Mouse (Mus musculus) small intestine, adult 2 months (tissue): ENCODE measurements around the gene Itgav. TPM values are rescaled to one million over a fixed set of nuclear protein-coding genes. Genes with fewer than 3 reads are reported as not detected.
A peak's percentile ranks its signal among the peaks of the same experiment; 100 is the strongest.

Source experiments
- H3K27ac ChIP-seq: fragments of 200-500 bp; 2 replicates; pipeline ENCODE4 v1.5.1; 2012; ENCODE audit warnings: low read depth, low read length, control low read depth, inconsistent platforms; ENCODE audit not compliant: insufficient read depth
- H3K27me3 ChIP-seq: fragments of 200-500 bp; 2 replicates; pipeline ENCODE4 v1.6.1; 2012; ENCODE audit warnings: mild to moderate bottlenecking, moderate library complexity, low read length, inconsistent platforms; ENCODE audit not compliant: control insufficient read depth, insufficient read depth
- H3K36me3 ChIP-seq: fragments of 200-500 bp; 2 replicates; pipeline ENCODE4 v1.6.1; 2012; ENCODE audit warnings: mild to moderate bottlenecking, low read length, control low read depth, inconsistent platforms; ENCODE audit not compliant: control insufficient read depth, insufficient read depth
- H3K4me1 ChIP-seq: fragments of 200-500 bp; 2 replicates; pipeline ENCODE4 v1.6.1; 2012; ENCODE audit warnings: low read length, inconsistent platforms, mixed read lengths; ENCODE audit not compliant: control insufficient read depth, insufficient read depth, insufficient read length
- H3K4me3 ChIP-seq: fragments of 200-500 bp; 2 replicates; pipeline ENCODE4 v1.5.1; 2012; ENCODE audit warnings: low read depth, mild to moderate bottlenecking, control low read depth, inconsistent platforms, low read length, moderate library complexity
- CTCF ChIP-seq: fragments of 200-500 bp; IDR thresholded peaks from 2 replicates; pipeline ENCODE4 v1.5.1; 2012; ENCODE audit warnings: low read depth, mild to moderate bottlenecking, control low read depth, inconsistent platforms, low read length, moderate library complexity, mixed read lengths; ENCODE audit not compliant: insufficient replicate concordance, insufficient read length; ENCODE audit errors: extremely low read depth
- POLR2A ChIP-seq: fragments of 200-500 bp; IDR thresholded peaks from 2 replicates; pipeline ENCODE4 v1.6.1; 2012; ENCODE audit warnings: low read depth, mild to moderate bottlenecking, control low read depth, inconsistent platforms, low read length, moderate library complexity
- WGBS: fragments of 180-500 bp; shearing (Covaris S2); methylation state at CpG from one replicate; pipeline ENCODE4 v1.1.7; 2018; 5-methylcytosine and 5-hydroxymethylcytosine counted together
- polyA plus RNA-seq: library from polyadenylated mRNA; depleted of rRNA; stranded (reverse); fragments of >200 nt; gene quantifications from 2 replicates; pipeline ENCODE4 v1.2.3, GENCODE M21; 2012; rRNA removed

The Itgav gene
- 36.1 and 43.9 TPM in 2 replicates for polyA plus RNA-seq

DNA sequence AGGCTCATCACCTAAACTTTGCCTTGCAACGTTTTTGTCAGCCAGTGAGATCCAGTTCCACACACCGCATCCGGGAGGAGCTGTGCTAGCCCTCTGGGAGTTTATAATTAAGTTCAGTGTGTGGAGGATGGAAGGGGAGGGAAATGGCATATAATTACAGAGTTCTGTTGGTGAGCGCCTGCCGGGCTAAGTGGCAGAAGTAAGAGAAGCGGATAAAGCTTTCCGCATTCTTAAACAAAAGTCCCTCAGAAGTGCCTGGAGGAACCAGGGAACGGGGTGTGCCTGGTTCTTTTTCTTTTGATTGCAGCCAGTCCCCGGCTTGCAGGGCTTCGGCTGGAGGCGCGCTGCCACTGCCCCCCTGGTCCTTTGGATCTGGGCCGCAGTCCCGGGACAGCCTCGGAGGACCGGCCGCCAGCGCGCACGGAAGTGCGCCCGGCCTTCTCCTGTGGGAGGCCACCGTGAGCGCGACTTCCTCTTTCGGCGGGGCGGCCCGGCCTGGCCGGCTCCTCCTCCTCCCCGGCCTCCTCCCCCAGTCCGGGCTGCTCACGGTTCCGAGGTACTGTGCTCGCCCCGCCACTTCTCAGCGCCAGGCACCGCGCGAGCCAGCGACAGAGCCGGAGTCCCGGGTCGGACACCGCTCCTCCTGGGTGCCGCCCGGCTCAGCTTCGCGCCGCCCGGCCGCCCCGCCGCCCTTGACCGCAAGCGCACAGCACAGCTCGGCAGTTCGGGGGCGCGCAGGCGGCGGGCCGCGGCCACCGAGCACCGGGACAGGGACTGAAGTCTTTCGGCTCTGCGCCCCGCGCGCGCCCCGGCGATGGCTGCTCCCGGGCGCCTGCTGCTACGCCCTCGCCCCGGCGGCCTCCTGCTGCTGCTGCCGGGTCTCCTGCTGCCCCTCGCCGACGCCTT lies at the start of gene Itgav:
Itgav (plus strand) TSS at position 477 of the 906 bp plus-strand sequence.
- peak within 1 kb of the TSS; percentile 90 for H3K27ac ChIP-seq
- peak within 1 kb of the TSS; percentile 96 for H3K4me3 ChIP-seq
- peaks cover 3% of the 10 kb centered on the region; the same call in 1 of the 2 replicates for H3K4me1 ChIP-seq
- TF ChIP-seq POLR2A (peak; percentile 85), CTCF (peak; percentile 10; the same call in 1 of the 2 replicates)
- no peaks in the 10 kb centered on the region for H3K36me3 ChIP-seq
- WGBS = 1% methylated on average over 82 of the region's 84 CpGs
- H3K27me3 ChIP-seq = no peaks in the 10 kb centered on the region

DNA sequence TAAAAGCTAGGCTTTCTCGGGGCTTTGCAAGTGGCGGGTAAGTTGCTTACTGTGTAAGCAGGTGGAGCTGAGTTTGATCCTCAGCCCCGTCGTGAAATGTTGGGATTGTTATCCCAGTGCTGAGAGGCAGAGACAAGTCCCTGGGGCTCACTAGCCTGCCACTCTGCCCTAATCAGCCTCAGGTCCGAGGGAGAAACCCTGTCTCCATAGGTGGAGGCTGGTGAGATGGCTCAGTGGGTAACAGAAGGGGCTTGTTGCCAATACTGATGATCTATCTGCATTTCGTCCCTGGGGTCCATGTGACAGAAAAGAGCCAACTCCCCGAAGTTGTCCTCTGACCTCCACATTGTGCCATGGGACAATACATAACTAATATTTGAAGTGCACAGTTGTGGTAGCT lies 49.8 kb upstream of the Itgav start:
- H3K4me3 ChIP-seq = no peak overlapping the region
- no peaks in the 10 kb centered on the region for H3K27me3 ChIP-seq
- H3K27ac ChIP-seq = no peak overlapping the region
- TF ChIP-seq CTCF (no peak), POLR2A (no peak)
- peaks cover 11% of the 10 kb centered on the region for H3K36me3 ChIP-seq
- no peaks in the 10 kb centered on the region for H3K4me1 ChIP-seq
- WGBS = 83% methylated on average over 7 of the region's 7 CpGs

DNA sequence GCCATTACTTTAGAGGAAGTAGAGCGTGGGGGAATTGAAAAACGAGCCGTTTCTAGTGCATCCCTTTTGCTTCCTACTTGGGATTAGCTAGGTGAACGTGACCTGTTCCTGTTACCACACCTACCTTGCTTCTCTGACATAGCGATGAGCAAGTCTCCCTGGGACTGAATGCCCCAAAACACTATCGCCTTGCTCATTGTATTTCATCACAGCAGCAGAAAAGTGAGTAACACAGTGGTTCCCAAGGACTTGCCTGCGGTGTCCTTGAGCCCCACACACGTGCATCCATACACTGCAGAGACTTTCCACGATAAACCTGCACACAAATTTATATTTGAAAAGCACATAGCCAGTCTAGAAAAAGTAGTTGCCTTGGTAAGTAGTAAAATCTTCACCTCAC lies 49.3 kb upstream of the Itgav start:
- WGBS = 88% methylated on average over 9 of the region's 9 CpGs
- TF ChIP-seq POLR2A (no peak), CTCF (no peak)

DNA sequence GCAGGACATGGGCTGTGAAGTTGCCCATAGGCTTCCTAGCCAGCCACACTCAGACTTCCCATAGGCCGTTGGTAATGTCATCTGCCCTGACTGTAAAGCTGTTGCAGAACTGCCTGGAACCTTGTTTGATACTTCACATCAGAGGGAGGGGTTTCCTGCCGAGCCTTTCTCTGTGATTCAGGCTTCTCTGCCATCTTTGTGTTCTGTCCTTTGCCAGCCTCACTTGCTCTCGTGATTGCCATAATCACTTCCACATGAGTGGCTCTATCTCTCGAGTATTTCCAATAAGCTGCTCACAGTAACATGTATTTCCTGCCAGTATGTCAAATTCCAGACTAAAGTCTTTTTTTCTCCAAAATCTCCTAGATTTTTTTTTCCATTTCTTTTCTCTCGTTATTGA lies 48.5 kb upstream of the Itgav start:
- TF ChIP-seq CTCF (no peak), POLR2A (no peak)
- 67% methylated on average over 5 of the region's 5 CpGs for WGBS
- no peaks in the 10 kb centered on the region for H3K27me3 ChIP-seq
- no peak overlapping the region for H3K4me3 ChIP-seq
- H3K4me1 ChIP-seq = no peaks in the 10 kb centered on the region
- H3K27ac ChIP-seq = no peak overlapping the region
- peaks cover 9% of the 10 kb centered on the region for H3K36me3 ChIP-seq

More for the DNA sequence above, 49.3 kb upstream of the Itgav start:
- H3K4me1 ChIP-seq = no peaks in the 10 kb centered on the region
- H3K27ac ChIP-seq = no peak overlapping the region
- no peak overlapping the region for H3K4me3 ChIP-seq
- peaks cover 10% of the 10 kb centered on the region for H3K36me3 ChIP-seq
- H3K27me3 ChIP-seq = no peaks in the 10 kb centered on the region

DNA sequence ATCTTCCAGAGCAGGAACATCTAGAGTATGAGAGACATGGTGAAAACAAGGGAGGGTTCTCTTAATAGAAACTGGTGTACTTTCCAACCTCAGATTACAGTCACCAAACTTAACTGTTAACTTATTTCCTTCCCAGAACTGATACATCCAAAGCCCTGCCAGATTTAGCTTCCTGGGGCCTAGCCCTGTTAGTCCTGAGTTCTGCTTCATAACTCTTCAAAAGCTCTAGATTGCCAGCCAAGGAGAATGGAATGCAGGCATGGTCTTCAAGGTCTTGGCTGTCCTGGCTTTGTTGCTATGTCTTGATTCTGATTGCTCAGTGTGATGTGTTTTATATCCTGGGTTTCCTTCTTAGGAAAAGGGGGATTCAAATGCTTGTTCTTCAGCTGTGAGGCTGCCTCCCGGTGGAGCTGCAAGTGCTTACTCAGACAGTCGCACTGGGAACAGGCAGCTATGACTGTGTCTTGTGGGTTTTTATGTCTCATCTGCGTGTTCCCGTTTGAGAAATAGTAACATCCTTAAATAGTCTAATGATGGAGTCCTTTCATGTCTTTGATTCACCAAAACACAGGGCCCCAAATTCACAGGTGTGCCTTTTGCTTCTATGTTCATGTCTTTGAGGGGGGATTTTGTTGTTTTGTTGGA lies 47.8 kb upstream of the Itgav start:
- no peaks in the 10 kb centered on the region for H3K4me1 ChIP-seq
- H3K27me3 ChIP-seq = no peaks in the 10 kb centered on the region
- peaks cover 9% of the 10 kb centered on the region for H3K36me3 ChIP-seq
- TF ChIP-seq CTCF (no peak), POLR2A (no peak)
- WGBS = 79% methylated on average over 4 of the region's 4 CpGs
- H3K4me3 ChIP-seq = no peak overlapping the region
- H3K27ac ChIP-seq = no peak overlapping the region

DNA sequence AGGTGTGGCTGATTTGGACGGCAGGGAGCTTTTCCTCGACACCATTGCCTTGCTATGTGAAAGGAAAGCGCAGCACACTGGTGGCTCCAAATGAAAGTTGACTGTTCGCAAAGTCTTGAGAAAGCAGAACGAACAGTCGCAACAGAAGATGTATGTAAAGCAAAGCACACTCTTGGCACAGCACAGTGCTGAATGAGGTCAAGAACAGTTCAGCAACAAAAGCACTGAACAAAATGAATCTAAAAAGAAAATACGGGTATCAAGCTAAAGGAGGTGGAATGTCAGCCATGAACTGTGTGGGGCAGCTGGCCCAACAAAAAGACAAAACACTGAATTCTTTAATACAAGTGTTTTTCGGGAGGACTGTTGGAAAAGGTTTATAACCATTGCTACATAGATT lies 42.9 kb upstream of the Itgav start:
- WGBS = 76% methylated on average over 8 of the region's 8 CpGs
- H3K36me3 ChIP-seq = no peaks in the 10 kb centered on the region
- H3K27me3 ChIP-seq = no peaks in the 10 kb centered on the region
- H3K4me1 ChIP-seq = peaks cover 3% of the 10 kb centered on the region; the same call in 1 of the 2 replicates
- no peak overlapping the region for H3K4me3 ChIP-seq
- H3K27ac ChIP-seq = no peak overlapping the region
- no peak for TF ChIP-seq POLR2A
- no peak for TF ChIP-seq CTCF

DNA sequence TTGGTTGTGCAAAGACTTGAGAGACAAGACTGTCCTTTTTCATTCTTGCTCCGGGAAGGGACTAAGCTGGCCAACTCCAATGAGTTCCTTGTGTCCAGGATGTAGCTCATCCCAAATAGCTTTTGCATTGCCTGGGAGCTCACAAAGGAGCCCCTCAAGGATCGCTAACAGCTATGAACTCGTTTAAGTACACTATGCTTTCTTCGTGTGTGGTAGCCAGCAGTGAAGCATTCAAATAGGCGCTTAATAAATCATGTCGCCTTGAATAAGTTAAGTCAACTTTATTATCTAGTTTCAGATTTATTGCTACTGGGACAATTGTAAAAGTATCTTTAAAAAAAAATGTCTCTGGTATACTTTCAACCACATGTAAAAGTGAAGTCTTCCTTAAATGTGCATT lies 42.4 kb upstream of the Itgav start:
- Histone ChIP-seq H3K27me3 (no peaks in the 10 kb centered on the region), H3K4me1 (peaks cover 3% of the 10 kb centered on the region; the same call in 1 of the 2 replicates), H3K4me3 (no peak overlapping the region), H3K36me3 (no peaks in the 10 kb centered on the region), H3K27ac (no peak overlapping the region)
- no peak for TF ChIP-seq POLR2A
- TF ChIP-seq CTCF = no peak
- 37% methylated on average over 6 of the region's 6 CpGs for WGBS
